Mouse (Mus musculus): ENCODE measurements around the gene Dpyd.
A peak's percentile ranks its signal among the peaks of the same experiment; 100 is the strongest.

Gene Dpyd

GRCm38 (mm10) chr3:118676052-118676777 lies 114.3 kb downstream of the Dpyd start:
- no peak for DNase-seq

GRCm38 (mm10) chr3:118680803-118681202 lies 118.9 kb downstream of the Dpyd start:
- DNase-seq: peak; percentile 8

DNA sequence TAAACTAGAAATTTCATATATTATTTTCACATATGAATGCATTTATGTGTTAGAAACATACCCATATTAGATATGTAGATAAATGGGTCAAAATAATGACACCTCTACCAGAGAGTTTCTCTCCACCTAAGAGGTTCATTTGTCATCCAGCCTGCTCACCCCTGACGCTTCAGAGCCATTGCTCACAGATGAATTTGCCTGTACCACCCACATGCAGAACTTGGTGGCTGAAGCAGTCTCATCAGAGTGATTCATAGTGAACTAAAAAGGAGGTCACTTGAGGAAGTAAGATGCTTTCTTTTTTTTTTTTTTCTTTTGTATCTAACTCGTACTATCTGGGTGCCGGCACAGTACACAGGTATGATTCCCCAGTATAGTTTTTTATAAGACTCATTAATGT lies 188.3 kb downstream of the Dpyd start:
- no peak for DNase-seq

- DNase-seq: no peak
These were observed 191.7 kb downstream of the Dpyd start for GRCm38 (mm10) chr3:118753623-118754022.

- no peak for DNase-seq
These were observed 194.2 kb downstream of the Dpyd start for GRCm38 (mm10) chr3:118756099-118756498.

DNA sequence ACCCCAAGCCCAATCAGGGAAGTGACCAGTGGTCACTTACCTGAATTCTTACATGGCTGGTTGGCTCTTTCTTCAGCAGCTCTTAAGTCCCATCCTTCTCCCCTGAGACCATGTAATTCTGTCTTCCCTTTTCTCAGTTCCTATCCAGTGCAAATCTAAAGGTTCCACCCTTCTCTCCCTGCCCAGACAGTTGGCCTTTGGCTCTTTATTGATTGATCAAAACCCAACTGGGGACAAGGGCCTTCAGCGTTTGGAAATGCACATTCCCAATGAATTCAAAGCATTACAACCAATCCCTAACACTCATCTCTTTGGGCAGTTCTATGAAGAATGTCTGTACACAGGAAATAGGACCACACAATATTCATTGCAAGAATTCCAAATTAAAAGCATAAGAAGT lies 251.0 kb downstream of the Dpyd start:
- no peak for DNase-seq

- no peak for DNase-seq
These were observed 288.9 kb downstream of the Dpyd start for GRCm38 (mm10) chr3:118850613-118851527.

- DNase-seq: no peak
These were observed 290.8 kb downstream of the Dpyd start for GRCm38 (mm10) chr3:118852711-118853110.

DNA sequence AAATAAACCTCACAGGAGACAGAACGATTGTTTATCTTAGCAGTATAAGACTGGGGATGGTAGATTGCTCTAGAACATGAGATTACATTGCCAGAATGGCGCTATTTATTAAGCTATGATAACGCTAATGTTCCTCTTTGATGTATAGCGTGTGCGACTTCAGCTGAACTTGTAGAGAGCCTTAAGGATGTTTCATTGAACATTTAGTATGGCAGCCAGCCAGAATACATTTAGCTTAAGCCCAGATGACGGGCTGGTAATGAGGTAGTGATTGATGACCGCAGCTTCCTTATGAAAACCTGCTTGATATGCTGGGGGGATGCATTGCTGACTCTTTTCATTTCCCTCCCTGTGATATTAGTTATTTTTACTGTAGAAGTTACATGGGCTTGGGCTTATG lies 293.5 kb downstream of the Dpyd start:
- DNase-seq: no peak

DNA sequence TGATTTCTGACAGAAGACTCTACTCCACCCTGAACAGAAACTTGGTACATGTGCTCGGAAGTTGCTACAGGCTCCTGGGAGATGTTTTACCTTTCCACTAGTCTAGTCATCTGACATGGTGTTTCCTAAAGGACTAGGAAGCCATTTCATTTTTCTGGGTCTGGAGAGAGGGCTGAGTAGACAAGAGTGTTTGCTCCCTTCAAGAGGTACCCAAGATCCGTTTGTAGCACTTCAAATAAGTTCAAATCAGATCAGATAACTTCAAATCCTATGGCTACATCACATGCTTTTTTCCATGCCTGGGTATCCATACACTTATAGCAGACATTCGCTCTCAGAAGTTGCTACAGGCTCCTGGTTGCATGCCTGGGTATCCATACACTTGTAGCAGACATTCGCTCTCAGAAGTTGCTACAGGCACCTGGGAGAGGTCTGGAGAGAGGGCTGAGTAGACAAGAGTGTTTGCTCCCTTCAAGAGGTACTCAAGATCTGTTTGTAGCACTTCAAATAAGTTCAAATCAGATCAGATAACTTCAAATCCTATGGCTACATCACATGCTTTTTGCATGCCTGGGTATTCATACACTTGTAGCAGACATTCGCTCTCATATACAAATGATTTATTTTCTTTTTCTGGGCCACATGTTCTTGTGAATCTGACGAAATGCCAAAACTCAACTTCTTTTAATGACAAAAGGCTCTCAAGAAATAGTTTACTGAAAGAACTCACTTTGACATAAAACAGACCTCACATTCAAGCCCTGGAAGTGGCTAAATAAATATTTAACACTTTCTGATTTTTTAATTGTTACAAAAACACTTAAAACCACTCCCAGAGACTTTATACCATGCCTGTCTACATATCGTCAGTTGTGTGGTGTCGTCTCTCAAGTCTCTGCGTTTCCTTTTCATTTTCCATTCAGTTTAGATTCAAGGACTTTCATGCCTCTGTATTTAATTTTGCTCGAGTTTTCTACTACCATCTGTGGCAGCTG lies 307.5 kb downstream of the Dpyd start:
- DNase-seq: no peak

DNA sequence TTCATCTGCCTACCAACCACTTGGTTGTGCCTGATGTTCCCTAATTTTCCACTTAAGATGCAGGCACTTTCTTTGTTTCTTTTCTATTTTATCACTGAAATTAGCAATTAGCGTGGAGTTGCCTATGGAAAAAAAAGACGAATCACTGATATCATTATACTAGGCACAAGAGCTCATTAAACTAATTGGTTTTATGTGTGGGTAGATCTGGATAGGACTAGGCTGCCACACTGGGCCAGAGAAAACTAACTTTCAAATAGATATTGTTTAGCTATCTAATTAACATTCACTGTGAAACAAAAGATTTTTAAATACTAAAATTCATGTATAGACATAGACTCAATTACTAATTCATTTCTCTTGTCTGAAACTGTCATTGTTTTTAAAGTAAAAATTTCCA lies 313.9 kb downstream of the Dpyd start:
- DNase-seq: no peak

DNA sequence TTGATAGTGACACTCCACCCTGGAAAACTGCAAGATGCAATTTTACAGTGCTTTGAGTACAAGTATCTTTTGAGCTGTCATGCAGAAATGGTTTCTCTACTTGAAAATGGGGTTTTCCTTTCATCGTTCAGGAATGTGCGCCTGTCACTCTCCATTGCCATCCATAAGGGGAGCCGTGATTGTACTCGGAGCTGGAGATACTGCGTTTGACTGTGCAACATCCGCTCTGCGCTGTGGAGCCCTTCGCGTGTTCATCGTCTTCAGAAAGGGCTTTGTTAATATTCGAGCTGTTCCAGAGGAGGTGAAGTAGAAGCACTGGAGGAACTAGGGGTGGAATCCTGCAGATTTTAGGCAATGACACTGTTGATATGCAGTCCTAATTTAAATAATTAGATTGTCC lies 337.1 kb downstream of the Dpyd start:
- DNase-seq: no peak

DNA sequence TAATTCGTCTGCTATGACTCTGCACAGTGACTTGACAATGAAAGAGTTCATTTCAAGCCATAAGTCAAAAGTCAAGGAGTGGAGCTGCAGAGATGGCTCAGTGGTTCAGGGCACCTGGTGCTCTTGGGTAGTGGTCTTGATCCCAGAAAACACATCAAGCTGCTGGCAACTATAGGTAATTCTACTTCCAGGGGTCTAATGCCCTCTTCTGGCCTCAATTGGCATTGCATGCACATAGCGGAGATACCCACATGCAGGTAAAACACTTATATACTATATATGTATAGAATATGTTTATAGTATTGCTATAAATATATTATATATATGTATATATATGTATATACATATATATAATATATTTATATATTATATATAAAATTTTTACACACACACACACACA lies 429.4 kb downstream of the Dpyd start:
- DNase-seq: no peak

- no peak for DNase-seq
These were observed 429.9 kb downstream of the Dpyd start for GRCm38 (mm10) chr3:118991793-118992192.

DNA sequence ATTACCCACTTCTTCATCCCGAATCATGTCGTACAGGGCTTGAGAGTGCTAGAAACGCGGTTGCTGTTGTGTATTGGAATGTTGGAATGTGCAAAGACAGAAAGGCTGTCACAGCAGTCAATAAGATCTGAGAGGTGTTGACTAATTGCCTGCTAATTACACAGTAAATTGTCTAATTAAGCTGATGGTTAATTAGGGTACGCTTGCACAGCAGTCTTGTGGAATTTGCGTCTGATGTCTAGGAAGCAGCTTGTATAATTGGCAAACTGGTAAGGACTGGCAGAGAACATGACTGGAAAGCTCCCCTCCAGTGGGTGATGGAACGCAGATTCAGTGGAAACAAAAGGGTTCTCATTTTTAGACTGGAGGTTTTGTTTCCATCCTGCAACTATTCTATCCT lies 459.3 kb downstream of the Dpyd start:
- no peak for DNase-seq

GRCm38 (mm10) chr3:119042611-119043010 lies 480.7 kb downstream of the Dpyd start:
- peak; percentile 33 for DNase-seq

GRCm38 (mm10) chr3:119056144-119056543 lies 494.2 kb downstream of the Dpyd start:
- DNase-seq: no peak

DNA sequence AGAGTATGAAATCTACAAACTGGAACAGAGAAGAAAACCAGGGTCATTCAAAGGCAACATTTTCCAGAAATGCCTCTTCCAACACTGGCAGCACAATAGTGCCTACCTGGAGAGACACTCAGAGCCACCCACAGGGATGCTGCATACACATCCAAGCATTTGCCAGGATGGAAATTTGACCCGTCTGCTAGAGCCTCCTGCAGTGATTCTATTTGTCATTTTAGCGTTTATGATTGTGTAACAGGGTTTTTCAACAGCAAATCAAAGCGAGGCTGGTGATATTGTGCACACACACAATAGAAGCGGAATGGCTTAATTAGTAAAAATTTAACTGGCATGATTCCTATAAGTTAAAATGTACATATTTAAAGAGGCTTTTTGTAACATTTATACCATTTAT lies 501.3 kb downstream of the Dpyd start:
- no peak for DNase-seq

DNA sequence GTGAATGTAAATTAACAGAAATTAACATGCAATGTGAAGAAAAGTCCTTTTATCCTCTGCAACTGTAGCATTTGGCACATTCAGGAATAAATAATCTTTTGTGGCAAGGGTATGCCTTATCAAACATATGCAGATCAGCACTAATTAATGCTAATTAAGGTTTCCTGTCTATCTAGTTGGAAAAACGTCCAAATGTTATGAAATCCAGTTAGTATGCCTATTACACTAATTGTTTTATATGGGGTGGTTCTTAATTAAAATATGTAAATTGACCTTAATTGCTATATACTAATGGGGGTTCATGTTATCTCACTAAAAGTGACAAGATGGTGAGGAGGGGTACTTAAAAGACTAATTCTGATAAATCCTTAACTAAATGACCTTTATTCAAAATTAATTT lies 501.7 kb downstream of the Dpyd start:
- DNase-seq: no peak

DNA sequence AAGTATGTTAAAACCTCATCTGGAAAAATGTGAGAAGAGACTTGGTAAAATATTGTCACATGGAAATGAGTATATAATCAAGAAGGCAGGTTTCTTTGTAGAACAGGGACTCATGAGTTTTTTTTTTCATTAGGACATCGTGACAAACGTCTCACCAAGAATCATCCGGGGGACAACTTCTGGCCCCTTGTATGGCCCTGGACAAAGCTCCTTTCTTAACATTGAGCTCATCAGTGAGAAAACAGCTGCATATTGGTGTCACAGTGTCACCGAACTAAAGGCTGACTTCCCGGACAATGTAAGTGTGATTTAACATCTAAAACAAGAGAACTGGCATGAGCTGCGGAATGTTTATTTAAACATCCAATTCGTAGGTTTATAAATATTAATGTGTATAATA lies 502.8 kb downstream of the Dpyd start:
- no peak for DNase-seq

DNA sequence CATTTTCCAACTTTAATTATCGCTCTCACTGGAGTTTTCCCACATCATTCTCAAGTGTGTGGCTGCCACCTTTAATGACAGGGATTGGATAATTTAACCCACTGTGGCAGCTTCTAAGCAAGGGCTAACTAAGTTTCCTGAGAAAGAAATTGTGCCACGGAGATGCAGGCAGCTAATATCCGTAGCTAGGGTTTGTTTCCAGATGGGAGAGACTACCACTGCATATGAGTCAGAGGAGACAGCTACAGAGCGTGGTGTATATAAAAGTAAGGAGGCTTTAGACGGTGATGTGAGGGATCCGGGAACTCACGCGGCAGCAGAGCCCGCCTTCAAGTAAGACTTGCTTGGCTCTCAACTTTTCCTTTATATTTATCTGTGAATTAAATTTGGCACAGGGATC lies 505.3 kb downstream of the Dpyd start:
- DNase-seq: no peak

- no peak for DNase-seq
These were observed 524.7 kb downstream of the Dpyd start for GRCm38 (mm10) chr3:119086618-119087017.
